Mouse (Mus musculus) heart, postnatal 0 days (tissue): ENCODE results near the gene Gnb3. TPM values are rescaled to one million over a fixed set of nuclear protein-coding genes. Genes with fewer than 3 reads are reported as not detected.

Experiments used
- ATAC-seq: fragments of 200-750 bp; cut with Nextera tagmentation; 2 replicates; pipeline ENCODE4 v1.8.0; 2017; ENCODE audit warnings: low read depth, moderate number of reproducible peaks, moderate library complexity; ENCODE audit not compliant: insufficient read depth
- DNase-seq: peaks from one replicate; pipeline ENCODE4 v3.0.0-alpha.2; 2016; ENCODE audit warnings: low spot score
- H3K27ac ChIP-seq: fragments of 300-500 bp; sonication (generic); 2 replicates; pipeline ENCODE4 v1.5.1; 2014; ENCODE audit warnings: low read depth, mild to moderate bottlenecking
- H3K27me3 ChIP-seq: fragments of 300-500 bp; sonication (generic); 2 replicates; pipeline ENCODE4 v1.6.1; 2014; ENCODE audit warnings: low read length, mixed read lengths; ENCODE audit not compliant: control insufficient read depth, insufficient read depth
- H3K36me3 ChIP-seq: fragments of 300-500 bp; sonication (generic); replicated peaks from 2 replicates; pipeline ENCODE4 v1.6.1; 2014; ENCODE audit warnings: low read length, mixed read lengths; ENCODE audit not compliant: control insufficient read depth, insufficient read depth
- H3K4me1 ChIP-seq: fragments of 300-500 bp; sonication (generic); 2 replicates; pipeline ENCODE4 v1.6.1; 2014; ENCODE audit warnings: antibody characterized with exemption; ENCODE audit not compliant: control insufficient read depth, insufficient read depth
- H3K4me2 ChIP-seq: fragments of 300-500 bp; sonication (generic); 2 replicates; pipeline ENCODE4 v1.6.1; 2014; ENCODE audit warnings: low read depth, mild to moderate bottlenecking, low read length, moderate library complexity
- H3K4me3 ChIP-seq: fragments of 300-500 bp; sonication (generic); 2 replicates; pipeline ENCODE4 v1.5.1; 2014; ENCODE audit warnings: low read depth, low read length
- H3K9ac ChIP-seq: fragments of 300-500 bp; sonication (generic); replicated peaks from 2 replicates; pipeline ENCODE4 v1.6.1; 2014; ENCODE audit warnings: low read depth, low read length, mixed read lengths
- H3K9me3 ChIP-seq: fragments of 300-500 bp; sonication (generic); replicated peaks from 2 replicates; pipeline ENCODE4 v1.6.1; 2016; ENCODE audit warnings: low read length; ENCODE audit not compliant: control insufficient read depth
- CTCF ChIP-seq: IDR thresholded peaks from 2 replicates; pipeline ENCODE4 v1.5.1; 2016; ENCODE audit warnings: antibody characterized with exemption, control low read depth, low read depth
- EP300 ChIP-seq: IDR thresholded peaks from 2 replicates; pipeline ENCODE4 v1.6.1; 2016; ENCODE audit warnings: antibody characterized with exemption, low read depth
- WGBS: fragments of 180-500 bp; shearing (Covaris S2); extraction: QIAGEN DNeasy Blood & Tissue Kit; methylation state at CpG from one replicate; pipeline ENCODE4 v1.1.7; 2014; 5-methylcytosine and 5-hydroxymethylcytosine counted together
- polyA plus RNA-seq: library from polyadenylated mRNA; unstranded; fragments of >200 nt; fragmentation: Nextera tagmentation; extraction: Ambion mirVana; gene quantifications from 2 replicates; pipeline ENCODE4 v1.2.1, GENCODE M21; 2015
- total RNA-seq: library from RNA; depleted of rRNA; stranded (reverse); fragments of >200 nt; gene quantifications from 2 replicates; pipeline ENCODE4 v1.2.3, GENCODE M21; 2014; ENCODE audit warnings: low replicate concordance; rRNA removed

Gene Gnb3
- total and polyA plus RNA-seq, 2 experiments from 2014 or later: 3.3 to 4.2 TPM

GRCm38 (mm10) chr6:124789519-124789918, 50.6 kb downstream of the Gnb3 start:
- H3K9me3 ChIP-seq: no peaks in the 10 kb centered on the region
- 77% methylated on average over 4 of the region's 4 CpGs for WGBS
- no peaks in the 10 kb centered on the region for H3K4me1 ChIP-seq
- H3K27ac ChIP-seq: no peak overlapping the region
- ATAC-seq: no peak
- H3K36me3 ChIP-seq: no peaks in the 10 kb centered on the region
- no peak overlapping the region for H3K4me2 ChIP-seq
- no peak for DNase-seq
- H3K4me3 ChIP-seq: no peak overlapping the region
- no peak for TF ChIP-seq CTCF
- no peak for TF ChIP-seq EP300
- H3K9ac ChIP-seq: no peak overlapping the region
- no peaks in the 10 kb centered on the region for H3K27me3 ChIP-seq

DNA sequence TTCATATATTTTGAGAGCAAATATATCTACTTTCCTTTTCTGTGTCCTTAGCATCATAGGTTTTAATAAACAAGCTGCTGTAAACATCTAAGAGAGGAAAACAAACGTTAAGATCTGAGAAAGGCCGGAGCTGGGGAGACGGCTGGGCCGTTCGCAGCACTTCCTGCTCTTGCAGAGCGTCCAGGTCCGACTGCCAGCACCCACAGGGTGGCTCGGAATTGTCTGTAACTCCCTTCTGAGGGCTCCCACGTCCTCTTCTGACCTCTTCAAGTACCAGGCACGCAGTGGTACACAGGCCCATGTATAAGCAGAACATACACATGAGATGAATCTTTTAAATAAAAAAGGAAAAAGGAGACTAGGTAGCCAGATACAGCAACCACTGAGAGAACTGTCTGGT, 52.4 kb downstream of the Gnb3 start:
- DNase-seq: no peak
- 57% methylated on average over 10 of the region's 10 CpGs for WGBS
- H3K4me3 ChIP-seq: no peak overlapping the region

DNA sequence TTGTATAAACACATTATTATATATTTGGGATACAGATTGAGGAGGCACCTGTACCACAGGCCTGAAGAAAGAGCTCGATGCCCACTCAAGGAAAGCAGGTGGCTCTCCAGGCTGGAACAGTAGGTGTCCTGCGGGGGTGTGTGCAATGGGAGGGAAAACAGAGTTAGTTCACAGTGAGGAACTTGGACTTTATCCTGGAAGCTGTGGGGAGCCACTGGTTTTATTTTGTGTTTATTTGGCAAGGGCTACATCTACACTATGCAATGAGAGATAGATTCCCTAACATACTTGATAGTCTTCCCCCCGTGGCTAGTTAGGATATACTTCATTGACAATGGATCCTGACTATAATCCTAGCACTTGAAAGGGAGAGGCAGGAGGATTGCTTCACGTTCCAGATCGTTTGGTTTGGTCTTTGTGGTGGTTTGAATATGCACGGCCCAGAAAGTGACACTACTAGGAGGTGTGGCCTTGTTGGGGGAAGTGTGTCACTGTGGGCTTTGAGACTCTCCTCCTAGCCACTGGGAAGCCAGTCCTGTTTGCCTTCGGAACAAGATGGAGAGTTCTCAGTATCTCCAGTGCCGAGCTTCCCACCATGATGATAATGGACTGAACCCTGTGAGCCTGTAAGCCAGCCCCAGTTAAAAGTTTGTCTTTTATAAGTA, 53.2 kb downstream of the Gnb3 start:
- Histone ChIP-seq H3K4me2 (no peak overlapping the region), H3K9me3 (no peaks in the 10 kb centered on the region), H3K27me3 (no peaks in the 10 kb centered on the region), H3K9ac (no peak overlapping the region), H3K4me3 (no peak overlapping the region), H3K27ac (no peak overlapping the region), H3K36me3 (no peaks in the 10 kb centered on the region), H3K4me1 (peaks cover 6% of the 10 kb centered on the region; the same call in 1 of the 2 replicates)
- DNase-seq: no peak
- no peak for ATAC-seq
- WGBS: 49% methylated on average over 8 of the region's 8 CpGs
- no peak for TF ChIP-seq CTCF
- TF ChIP-seq EP300: no peak

More for the DNA sequence above, 52.4 kb downstream of the Gnb3 start:
- no peaks in the 10 kb centered on the region for H3K36me3 ChIP-seq
- no peak overlapping the region for H3K27ac ChIP-seq
- no peak overlapping the region for H3K9ac ChIP-seq
- H3K4me2 ChIP-seq: no peak overlapping the region
- no peak for TF ChIP-seq CTCF
- TF ChIP-seq EP300: no peak
- ATAC-seq: no peak
- H3K4me1 ChIP-seq: peaks cover under 1% of the 10 kb centered on the region; the same call in 1 of the 2 replicates
- H3K9me3 ChIP-seq: no peaks in the 10 kb centered on the region
- H3K27me3 ChIP-seq: no peaks in the 10 kb centered on the region

Other genes starting within 250 kb of the Gnb3 start
- not detected in 2 replicates for gene C1s2, start 204.2 kb downstream of the Gnb3 start, total RNA-seq
- 0.08 TPM in 1 of 2 replicates, not detected in the other for gene C1s2, start 204.2 kb downstream of the Gnb3 start, polyA plus RNA-seq
- 49.3 and 50.5 TPM in 2 replicates for gene Lpcat3, start 177.2 kb downstream of the Gnb3 start, total RNA-seq
- gene Lpcat3, start 177.2 kb downstream of the Gnb3 start, polyA plus RNA-seq: 61.1 and 62.7 TPM in 2 replicates
- 94.9 and 106 TPM in 2 replicates for gene Emg1, start 128.1 kb downstream of the Gnb3 start, total RNA-seq
- gene Emg1, start 128.1 kb downstream of the Gnb3 start, polyA plus RNA-seq: 85.6 and 97.0 TPM in 2 replicates
- 407 and 409 TPM in 2 replicates for gene Phb2, start 127.9 kb downstream of the Gnb3 start, total RNA-seq
- gene Phb2, start 127.9 kb downstream of the Gnb3 start, polyA plus RNA-seq: 423 and 432 TPM in 2 replicates
- 2.4 and 6.3 TPM in 2 replicates for gene Ptpn6, start 101.6 kb downstream of the Gnb3 start, total RNA-seq
- gene Ptpn6, start 101.6 kb downstream of the Gnb3 start, polyA plus RNA-seq: 4.3 and 4.5 TPM in 2 replicates
- gene Grcc10, start 98.9 kb downstream of the Gnb3 start, total RNA-seq: 119 and 153 TPM in 2 replicates
- 492 and 535 TPM in 2 replicates for gene Grcc10, start 98.9 kb downstream of the Gnb3 start, polyA plus RNA-seq
- gene Gm45234, start 84.3 kb downstream of the Gnb3 start, total RNA-seq: not detected in 2 replicates
- not detected in 2 replicates for gene Gm45234, start 84.3 kb downstream of the Gnb3 start, polyA plus RNA-seq
- 7.8 and 8.5 TPM in 2 replicates for gene Atn1, start 83.8 kb downstream of the Gnb3 start, total RNA-seq
- 5.4 and 6.0 TPM in 2 replicates for gene Atn1, start 83.8 kb downstream of the Gnb3 start, polyA plus RNA-seq
- 1.7 and 4.1 TPM in 2 replicates for gene Eno2, start 70.6 kb downstream of the Gnb3 start, total RNA-seq
- gene Eno2, start 70.6 kb downstream of the Gnb3 start, polyA plus RNA-seq: 1.3 and 1.5 TPM in 2 replicates
- gene Lrrc23, start 60.5 kb downstream of the Gnb3 start, total RNA-seq: not detected in 2 replicates
- gene Lrrc23, start 60.5 kb downstream of the Gnb3 start, polyA plus RNA-seq: 0.95 TPM in 1 of 2 replicates, not detected in the other
- gene Spsb2, start 31.6 kb downstream of the Gnb3 start, total RNA-seq: 5.9 and 17.6 TPM in 2 replicates
- gene Spsb2, start 31.6 kb downstream of the Gnb3 start, polyA plus RNA-seq: 7.0 and 7.7 TPM in 2 replicates
- 1,544 and 1,648 TPM in 2 replicates for gene Tpi1, start 26.0 kb downstream of the Gnb3 start, total RNA-seq
- 1,138 and 1,142 TPM in 2 replicates for gene Tpi1, start 26.0 kb downstream of the Gnb3 start, polyA plus RNA-seq
- 92.2 and 126 TPM in 2 replicates for gene Usp5, start 10.8 kb downstream of the Gnb3 start, total RNA-seq
- gene Usp5, start 10.8 kb downstream of the Gnb3 start, polyA plus RNA-seq: 66.4 and 73.5 TPM in 2 replicates
- gene Cdca3, start 10.7 kb downstream of the Gnb3 start, total RNA-seq: 95.9 and 127 TPM in 2 replicates
- gene Cdca3, start 10.7 kb downstream of the Gnb3 start, polyA plus RNA-seq: 51.6 and 52.9 TPM in 2 replicates
- gene P3h3, start 17.5 kb upstream of the Gnb3 start, total RNA-seq: 38.5 and 41.1 TPM in 2 replicates
- 7.2 and 7.6 TPM in 2 replicates for gene P3h3, start 17.5 kb upstream of the Gnb3 start, polyA plus RNA-seq
- gene Gpr162, start 23.7 kb upstream of the Gnb3 start, total RNA-seq: 2.9 and 9.7 TPM in 2 replicates
- gene Gpr162, start 23.7 kb upstream of the Gnb3 start, polyA plus RNA-seq: 1.2 and 1.5 TPM in 2 replicates
- 4.5 TPM in 1 of 2 replicates, not detected in the other for gene Cd4, start 47.9 kb upstream of the Gnb3 start, total RNA-seq
- 0.04 and 0.10 TPM in 2 replicates for gene Cd4, start 47.9 kb upstream of the Gnb3 start, polyA plus RNA-seq
- 0.11 and 0.27 TPM in 2 replicates for gene Lag3, start 71.4 kb upstream of the Gnb3 start, total RNA-seq
- 0.82 and 0.85 TPM in 2 replicates for gene Lag3, start 71.4 kb upstream of the Gnb3 start, polyA plus RNA-seq
- 323 and 565 TPM in 2 replicates for gene Ptms, start 79.8 kb upstream of the Gnb3 start, total RNA-seq
- gene Ptms, start 79.8 kb upstream of the Gnb3 start, polyA plus RNA-seq: 221 and 246 TPM in 2 replicates
- gene Mlf2, start 91.1 kb upstream of the Gnb3 start, total RNA-seq: 333 and 532 TPM in 2 replicates
- gene Mlf2, start 91.1 kb upstream of the Gnb3 start, polyA plus RNA-seq: 296 and 298 TPM in 2 replicates
- gene Cops7a, start 125.3 kb upstream of the Gnb3 start, total RNA-seq: 203 and 241 TPM in 2 replicates
- 130 and 134 TPM in 2 replicates for gene Cops7a, start 125.3 kb upstream of the Gnb3 start, polyA plus RNA-seq
- gene Pianp, start 156.4 kb upstream of the Gnb3 start, total RNA-seq: not detected in 2 replicates
- 0.37 TPM in 2 replicates for gene Pianp, start 156.4 kb upstream of the Gnb3 start, polyA plus RNA-seq
- gene Zfp384, start 168.9 kb upstream of the Gnb3 start, total RNA-seq: 18.4 and 20.4 TPM in 2 replicates
- gene Zfp384, start 168.9 kb upstream of the Gnb3 start, polyA plus RNA-seq: 5.4 and 5.5 TPM in 2 replicates
- 41.9 and 48.7 TPM in 2 replicates for gene Ing4, start 199.5 kb upstream of the Gnb3 start, total RNA-seq
- 54.1 and 59.1 TPM in 2 replicates for gene Ing4, start 199.5 kb upstream of the Gnb3 start, polyA plus RNA-seq
- 2.6 and 6.0 TPM in 2 replicates for gene Acrbp, start 209.4 kb upstream of the Gnb3 start, total RNA-seq
- gene Acrbp, start 209.4 kb upstream of the Gnb3 start, polyA plus RNA-seq: 2.2 and 2.7 TPM in 2 replicates
- not detected in 2 replicates for gene Lpar5, start 227.6 kb upstream of the Gnb3 start, total RNA-seq
- 0.12 TPM in 1 of 2 replicates, not detected in the other for gene Lpar5, start 227.6 kb upstream of the Gnb3 start, polyA plus RNA-seq